Mouse (Mus musculus): ENCODE data around the gene Gm28553. TPM values are rescaled to one million over a fixed set of nuclear protein-coding genes. Genes with fewer than 3 reads are reported as not detected.
"Not testable (repeated sequence)": the region's sequence is repeated elsewhere in the genome, so short reads cannot be mapped to it uniquely, and the experiment has no call there.

Gene Gm28553
- polyA plus RNA-seq (2012; ENCODE audit: insufficient read depth, insufficient read length, missing spikeins): not detected in 2 replicates

DNA sequence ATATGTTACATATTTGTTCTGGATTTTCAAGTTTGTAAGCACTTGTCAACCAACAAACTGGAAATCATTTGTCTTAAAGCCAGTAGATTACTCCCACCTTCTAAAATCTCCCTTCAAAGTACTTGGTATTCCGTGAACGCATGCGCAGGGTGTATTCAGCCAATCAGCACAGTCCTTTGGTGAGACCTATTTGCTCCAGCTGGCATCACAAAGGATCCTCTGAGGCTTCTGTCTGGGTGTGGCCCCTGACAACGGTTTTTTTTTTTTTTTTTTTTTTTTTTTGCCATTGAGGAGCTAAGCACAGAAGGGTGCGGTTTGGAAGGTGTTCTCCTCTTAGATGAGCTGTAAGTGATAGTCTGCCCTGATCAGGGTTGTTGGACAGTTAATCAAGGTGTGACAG is at the start of gene Gm28553:
Gene Gm28553 (plus strand): TSS at position 301 of the 400 bp plus-strand sequence.
- not testable (repeated sequence) for H3K4me1 ChIP-seq (ENCODE audit: control insufficient read depth, insufficient read depth, insufficient read length, low read length); H3K27ac ChIP-seq (replicated peaks; ENCODE audit: low read depth, low read length); H3K4me3 ChIP-seq (ENCODE audit: insufficient read depth, low read depth, low read length)
